Mouse (Mus musculus): ENCODE results near the gene Apoc2.

Gene Apoc2

DNA sequence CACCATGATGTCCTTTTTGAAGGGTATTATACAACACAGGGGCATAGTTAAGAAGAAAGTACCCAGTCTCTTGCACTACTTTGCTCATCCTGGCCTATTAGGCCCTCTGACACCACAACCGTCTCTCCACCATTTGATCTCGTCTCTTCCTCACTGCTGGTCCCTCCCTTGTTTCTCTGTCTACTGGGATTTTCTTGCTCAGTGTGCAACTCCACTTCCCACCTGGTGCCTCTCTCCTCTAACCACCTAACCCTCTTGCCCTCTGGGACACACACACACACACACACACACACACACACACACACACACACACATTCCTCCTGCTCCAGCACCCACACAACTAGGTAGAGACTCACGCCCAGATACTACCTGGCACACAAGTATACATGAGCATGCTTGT lies 1.2 kb upstream of the Apoc2 start:
- DNase-seq (ENCODE audit: low spot score), result no peak

DNA sequence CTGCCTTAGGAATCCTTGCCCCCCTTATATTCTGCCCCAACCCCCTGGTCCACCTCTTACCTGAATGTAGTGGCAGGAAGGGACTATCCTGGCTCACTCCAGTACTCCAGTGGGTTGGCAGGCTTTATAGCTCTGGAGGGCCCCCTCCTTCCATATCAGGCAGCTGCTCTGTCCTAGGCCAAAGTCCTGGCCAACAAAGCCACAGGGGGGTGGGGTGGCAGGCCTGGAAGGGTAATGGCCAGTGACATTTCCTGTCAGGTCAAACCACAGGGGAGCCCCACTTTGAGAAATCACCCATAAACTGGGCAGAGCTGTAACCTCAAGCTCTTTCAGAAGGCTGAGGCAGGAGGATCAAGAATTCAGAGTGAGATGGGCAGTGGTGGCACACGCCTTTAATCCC lies 1.1 kb downstream of the Apoc2 start:
- no peak for DNase-seq (ENCODE audit: low spot score)

DNA sequence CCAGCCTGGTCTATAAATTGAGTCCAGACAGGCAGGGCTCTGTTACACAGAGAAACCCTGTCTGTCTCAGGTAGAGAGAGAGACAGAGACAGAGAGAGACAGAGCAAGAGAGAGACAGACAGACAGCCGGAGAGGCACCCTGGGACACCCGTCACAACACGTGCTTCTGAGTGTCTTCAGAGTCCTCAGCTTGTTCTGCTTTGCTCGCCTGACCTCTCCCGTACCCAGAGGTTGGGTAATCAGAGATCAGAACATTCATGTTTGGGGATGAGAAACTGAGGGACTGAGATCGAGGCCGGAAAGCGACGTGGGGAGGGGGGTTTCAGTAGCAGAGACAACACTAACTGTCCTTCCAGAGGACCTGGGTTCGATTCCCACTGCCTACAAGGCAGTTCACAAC lies 1.9 kb downstream of the Apoc2 start:
- no peak for DNase-seq (ENCODE audit: low spot score)

DNA sequence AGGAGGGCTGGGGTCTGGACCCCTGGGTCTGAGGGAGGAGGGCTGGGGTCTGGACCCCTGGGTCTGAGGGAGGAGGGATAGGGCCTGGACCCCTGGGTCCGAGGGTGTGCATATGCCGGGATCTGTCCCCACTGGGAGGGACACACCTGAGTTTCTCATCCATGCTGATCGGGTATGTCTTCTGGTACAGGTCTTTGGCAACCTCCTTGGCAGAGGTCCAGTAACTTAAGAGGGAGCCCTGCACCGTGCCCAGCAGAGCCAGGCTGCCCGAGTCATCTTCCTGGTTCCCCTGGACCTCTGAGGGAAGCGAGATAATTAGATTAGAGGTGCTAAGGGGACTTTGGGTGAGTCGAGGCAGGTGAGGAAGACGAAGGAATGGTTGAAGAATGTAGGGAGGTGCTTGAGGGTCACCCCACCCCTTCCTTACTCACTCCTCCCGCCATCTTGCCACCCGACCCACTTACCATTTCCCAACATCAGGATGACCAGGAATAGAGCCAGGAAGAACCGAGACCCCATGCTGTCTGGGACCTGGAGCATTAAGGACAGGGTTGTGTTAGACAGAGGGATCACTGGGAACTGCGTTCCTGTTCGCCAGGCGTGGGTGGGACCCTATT lies 4.5 kb downstream of the Apoc2 start:
- DNase-seq (ENCODE audit: low spot score), result no peak

DNA sequence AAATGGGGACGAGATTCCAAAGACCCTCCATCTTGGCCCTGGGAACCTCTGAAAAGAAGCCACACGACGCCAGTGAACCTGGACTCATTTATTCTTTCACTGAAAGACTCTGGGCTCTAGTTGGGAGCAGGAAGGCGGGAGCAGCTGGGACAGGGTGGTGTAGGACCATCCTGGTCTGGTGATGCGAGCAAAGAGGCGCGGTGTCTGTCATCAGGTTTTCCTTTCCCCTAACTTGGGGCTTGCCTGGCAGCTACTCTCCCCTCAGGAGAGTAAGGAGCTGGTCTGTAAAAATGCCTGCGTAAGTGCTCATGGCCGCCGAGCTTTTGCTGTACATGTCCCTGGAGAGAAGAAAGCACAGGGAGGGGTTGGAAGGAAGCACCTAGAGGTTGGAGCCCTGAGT lies 6.2 kb downstream of the Apoc2 start:
- DNase-seq (ENCODE audit: low spot score), result no peak

DNA sequence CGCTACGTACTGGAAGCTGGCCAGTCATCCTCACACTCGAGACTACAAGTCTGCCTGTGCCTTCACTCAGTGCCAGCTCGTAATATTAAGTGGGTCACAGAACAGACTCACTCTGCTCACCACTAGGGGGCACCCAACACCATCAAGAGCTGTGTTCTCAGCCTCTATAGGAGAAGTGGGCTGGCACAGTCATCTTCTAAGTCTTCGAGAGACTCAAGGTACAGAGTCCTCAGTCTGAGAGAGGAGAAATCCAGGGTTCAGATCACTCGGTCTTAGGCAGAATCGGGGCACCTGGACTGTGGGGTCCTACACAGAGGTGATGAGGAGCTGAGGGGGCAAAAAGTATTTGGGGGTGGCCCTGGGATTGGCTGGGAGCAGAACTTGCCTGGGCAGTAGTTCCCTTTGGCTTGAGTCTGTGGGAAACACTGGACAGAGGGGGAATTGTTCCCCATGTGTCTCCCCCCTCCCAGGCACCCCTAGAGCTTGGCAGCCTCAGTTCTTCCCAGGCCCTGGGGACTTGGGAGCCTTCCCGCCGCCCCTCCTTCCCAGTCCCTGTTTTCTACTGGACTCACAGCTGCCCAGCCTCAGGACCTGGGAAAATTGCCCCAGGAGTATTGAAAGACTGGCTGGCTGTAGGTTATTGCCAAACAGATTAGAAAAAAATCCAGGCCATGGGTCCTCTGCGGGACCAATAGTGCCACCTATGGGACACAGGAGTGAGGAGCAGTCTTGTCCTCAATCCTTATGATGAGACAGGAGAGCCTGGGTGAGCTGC lies 8.6 kb downstream of the Apoc2 start:
- DNase-seq (ENCODE audit: low spot score), result peak; percentile 89

DNA sequence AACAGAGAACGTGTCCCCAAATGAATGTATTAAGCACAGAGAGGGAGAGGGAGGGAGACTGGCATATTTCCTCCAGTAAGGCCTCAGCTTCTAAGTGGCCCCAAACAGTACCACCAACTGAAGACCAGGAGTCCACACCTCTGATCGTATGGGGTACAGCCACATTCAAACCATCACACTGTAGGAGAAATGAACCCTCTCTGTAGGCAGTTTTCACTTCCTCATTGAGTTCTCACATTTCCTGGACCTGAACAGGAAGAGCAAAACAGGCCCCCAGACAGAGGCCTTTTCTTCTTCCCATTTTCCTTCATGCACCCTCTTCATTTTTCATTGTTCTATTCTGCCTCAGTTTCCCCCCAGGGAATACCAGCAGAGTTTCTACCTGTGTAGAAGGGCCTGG lies 10.3 kb downstream of the Apoc2 start:
- no peak for DNase-seq (ENCODE audit: low spot score)

DNA sequence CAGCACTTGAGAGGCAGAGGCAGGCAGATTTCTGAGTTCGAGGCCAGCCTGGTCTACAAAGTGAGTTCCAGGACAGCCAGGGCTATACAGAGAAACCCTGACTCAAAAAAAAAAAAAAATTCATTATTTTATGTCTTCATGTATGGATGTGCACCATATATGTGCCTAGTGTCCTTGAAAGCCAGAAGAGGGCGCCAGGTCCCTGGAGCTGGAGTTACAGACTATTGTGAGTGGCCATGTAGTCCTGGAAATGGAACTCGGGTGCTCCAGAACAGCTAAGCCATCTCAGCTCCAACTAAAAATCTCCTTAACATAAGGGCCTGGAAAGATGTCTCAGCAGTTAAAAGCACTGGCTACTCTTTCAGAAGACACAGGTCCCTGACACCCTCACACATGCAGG lies 11.0 kb downstream of the Apoc2 start:
- DNase-seq (ENCODE audit: low spot score), result peak; percentile 22

DNA sequence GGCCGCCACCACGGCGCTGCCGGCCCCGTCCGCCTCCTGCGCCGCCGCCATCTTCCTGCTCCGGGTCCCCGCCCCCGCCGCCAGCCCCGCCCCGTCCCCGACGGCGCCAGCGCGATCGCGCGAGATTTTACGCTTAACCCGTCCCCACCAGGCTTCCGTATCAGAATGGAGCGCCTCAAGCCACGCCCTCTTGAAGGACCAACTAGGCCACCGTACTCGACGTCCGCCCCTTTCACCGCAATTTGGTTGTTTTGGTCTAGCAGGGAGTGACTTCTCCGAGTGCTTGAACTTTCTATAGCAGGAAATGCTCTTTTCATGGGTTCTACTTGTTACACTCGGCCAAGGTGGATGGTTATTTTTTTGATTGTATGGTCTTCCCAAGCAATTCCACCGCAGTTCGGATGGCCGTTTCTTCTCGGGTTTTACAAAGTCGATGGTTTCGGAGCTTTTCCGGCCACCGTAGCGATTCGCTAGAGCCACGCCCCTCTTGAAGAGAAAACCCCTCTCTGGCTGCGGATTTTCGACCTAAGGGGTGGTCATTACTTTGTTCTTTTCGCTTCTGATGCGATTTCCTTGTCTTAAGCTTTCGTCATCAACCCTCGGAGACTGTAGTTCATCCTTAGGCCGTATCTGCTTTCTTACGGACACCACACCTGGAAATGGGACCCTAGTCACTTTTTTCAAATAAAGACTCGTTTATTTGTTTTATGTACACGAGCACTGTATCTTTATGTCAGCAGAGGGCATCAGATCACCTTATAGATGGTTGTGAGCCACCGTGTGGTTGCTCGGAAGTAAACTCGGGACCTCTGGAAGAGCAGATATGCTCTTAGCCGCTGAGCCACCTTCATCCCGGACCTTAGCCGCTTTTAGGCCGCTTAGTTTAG lies 12.5 kb downstream of the Apoc2 start, which contains the start of gene Clptm1:
Clptm1 (minus strand) TSS at position 79 of the 887 bp plus-strand sequence.
- peak; percentile 98 for DNase-seq (ENCODE audit: low spot score)

DNA sequence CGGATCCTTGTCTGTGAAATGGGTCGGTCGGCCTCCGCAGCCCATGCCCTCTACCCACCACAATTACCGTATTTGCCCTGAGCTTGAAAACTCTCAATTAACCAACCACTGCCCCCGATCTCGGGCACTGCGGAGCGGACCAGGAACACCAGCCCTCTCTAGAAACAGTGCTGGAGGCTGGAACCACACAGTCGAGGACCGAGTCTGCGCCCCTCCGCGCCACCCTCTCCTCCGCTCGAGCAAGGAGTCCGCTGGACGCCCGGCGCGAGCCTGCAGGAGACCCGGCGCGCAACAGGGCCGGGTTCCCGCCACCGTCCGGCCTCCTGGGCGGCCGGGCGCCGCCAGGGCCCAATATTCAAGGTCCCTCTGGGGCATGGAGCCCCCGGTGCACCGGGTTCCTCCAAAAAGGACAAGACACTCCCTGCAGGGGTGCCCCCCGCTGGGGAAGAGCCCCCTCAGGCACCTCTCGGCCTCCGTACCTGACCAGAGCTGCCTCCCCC lies 13.2 kb downstream of the Apoc2 start:
- no peak for DNase-seq (ENCODE audit: low spot score)

DNA sequence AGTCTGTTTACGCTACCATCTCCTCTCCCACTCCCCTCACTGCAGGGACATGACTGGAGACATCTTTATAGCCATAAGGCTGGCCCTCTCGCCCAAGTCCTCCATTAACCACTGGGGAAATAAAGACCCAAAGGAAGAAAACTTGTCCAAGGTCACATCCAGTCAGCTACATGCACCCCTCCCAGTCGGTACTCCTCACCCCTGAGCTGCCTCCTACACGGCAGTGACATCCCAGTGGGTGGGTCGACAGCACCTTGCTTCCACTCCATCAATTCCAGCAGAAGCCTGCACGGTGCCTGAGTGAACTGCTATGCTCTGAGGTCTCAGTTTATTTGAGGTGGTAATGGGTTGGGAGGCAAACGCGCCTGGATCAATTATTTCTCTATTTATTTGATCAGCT lies 13.8 kb downstream of the Apoc2 start:
- peak; percentile 14 for DNase-seq (ENCODE audit: low spot score)

DNA sequence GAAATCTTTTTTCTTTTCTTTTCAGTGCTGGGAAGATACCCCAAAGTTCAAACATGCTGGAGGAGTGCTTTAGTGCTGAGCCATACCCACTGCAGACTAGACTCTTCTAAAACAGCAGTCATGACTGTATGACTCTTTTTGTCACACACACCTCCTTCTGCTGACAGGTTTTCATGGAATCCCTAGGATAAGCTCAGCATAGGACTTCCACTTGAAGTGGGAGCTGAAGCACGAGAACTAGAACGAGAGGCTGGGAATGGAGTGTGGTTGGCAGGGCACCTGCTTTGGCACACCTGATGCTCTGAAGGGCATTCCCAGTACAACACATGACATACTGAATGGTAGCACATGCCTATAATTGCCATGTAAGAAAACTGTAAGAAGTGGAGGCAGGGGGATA lies 25.1 kb downstream of the Apoc2 start:
- no peak for DNase-seq (ENCODE audit: low spot score)

DNA sequence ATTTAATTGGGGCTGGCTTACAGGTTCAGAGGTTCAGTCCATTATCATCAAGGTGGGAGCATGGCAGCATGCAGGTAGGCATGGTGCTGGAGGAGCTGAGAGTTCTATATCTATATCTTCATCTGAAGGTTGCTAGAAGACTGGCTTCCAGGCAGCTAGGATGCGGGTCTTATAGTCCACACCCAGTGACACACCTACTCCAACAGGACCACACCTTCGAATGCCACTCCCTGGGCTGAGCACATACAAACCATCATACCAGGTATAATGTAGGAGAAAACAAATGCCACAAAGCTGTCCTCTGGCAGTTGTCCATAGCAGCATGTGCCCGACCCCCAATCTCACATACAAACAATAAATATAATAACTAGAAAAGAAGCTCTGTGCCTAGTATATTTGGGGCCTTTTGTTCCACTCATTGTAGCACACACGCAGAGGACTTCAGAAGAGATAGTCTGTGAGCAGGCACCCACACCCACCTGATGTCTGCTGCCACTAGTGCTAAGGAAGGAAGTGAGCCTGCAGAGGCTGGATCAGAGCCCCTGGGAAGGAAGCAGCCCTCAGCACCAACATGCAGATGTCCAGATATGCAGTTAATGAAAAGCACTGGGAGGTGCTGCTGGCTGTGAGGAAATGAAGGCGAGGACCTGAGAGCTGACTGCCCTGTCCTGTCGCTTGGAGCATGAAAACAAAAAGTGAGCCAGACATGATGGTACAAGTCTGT lies 26.5 kb downstream of the Apoc2 start:
- no peak for DNase-seq (ENCODE audit: low spot score)

DNA sequence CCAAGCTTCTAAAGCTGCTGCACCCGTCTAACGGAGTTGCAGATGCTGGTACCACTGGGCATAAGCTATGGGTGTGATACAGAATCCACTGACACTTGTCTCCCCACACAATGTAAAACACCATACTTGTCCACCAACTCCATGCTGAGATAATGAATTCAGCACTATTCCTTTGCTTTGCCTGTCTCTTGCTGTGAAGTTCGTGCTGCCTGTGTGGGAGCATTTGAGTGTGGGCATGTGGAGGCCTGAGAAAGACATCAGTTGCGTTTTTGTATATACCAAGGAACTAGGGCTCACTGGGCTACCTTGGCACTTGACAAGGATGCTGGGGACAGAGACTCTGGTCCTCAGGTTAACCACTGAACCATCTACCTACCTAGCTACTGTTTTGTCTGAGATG lies 36.5 kb downstream of the Apoc2 start:
- DNase-seq (ENCODE audit: low spot score), result no peak

DNA sequence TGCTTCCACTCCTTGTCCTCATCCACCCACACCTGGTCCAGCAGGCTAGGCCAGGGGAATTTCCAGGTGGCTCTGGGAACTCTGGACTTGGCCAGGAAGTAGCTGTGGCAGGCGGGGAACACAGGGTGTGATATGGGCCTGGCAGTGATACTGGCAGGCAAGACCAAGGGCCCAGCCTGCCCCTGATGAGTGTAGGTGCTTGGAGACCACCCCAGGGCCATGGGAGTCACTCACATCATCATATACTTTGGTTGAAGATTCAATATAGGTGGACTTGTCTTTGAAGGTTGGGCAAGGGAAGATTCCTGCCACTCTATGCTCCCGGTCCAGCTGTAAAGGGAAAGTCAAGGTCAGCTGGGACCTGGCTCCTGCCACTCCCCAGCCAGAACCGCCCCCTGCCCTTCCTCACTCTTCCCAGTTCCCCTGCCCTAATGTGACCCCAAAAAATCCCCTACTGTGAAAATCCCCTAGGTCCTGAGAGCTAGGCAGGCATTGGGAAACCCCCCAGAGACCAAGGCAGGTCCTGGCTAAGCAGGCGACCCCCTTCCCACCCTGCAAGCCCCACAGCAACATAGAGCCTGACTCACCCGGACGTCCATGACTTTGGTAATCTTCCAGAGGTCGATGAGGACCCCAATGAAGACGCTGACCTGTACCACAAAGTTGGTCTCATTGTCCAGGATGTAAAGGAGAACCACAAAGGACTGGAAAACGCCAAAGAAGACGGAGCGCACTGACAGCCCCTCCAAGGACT lies 42.5 kb downstream of the Apoc2 start:
- no peak for DNase-seq (ENCODE audit: low spot score)

DNA sequence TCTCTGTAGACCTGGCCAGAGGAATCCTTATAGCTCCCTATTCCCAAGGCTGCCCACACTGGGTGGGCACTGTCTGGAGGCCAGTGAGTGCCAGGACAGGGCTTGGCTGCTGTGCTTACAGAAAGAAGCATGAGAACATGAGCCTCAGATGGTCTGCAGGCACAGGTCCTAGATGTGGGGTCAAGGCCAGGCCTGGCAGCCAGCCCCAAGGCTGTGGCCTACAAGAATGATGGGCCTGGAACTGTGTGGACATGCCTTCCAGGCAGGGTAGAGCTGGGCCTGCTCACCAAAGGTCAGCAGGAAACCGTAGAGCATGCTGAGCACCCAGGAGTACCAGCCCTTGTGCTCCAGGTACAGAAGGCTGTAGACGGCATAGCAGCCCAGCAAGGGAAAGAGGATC lies 43.1 kb downstream of the Apoc2 start:
- no peak for DNase-seq (ENCODE audit: low spot score)

DNA sequence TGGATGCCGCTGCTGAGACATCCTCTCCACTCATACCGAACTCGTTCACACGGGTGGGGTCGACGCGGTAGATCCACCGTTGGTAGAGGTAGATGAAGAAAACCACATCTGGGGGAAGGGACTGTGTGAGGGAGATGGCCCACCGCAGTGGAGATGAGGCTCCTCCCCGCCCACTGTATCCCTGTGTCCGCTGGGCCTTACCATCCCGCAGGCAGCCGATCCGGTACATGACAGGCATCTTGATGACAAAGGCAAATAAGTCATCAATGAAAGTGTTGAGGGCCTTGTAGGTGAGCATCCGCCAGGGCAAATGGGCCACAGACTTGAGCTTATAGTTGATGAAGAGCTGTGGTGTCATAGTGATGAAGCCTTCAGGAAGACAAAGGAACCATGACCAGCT lies 43.9 kb downstream of the Apoc2 start:
- DNase-seq (ENCODE audit: low spot score), result no peak

DNA sequence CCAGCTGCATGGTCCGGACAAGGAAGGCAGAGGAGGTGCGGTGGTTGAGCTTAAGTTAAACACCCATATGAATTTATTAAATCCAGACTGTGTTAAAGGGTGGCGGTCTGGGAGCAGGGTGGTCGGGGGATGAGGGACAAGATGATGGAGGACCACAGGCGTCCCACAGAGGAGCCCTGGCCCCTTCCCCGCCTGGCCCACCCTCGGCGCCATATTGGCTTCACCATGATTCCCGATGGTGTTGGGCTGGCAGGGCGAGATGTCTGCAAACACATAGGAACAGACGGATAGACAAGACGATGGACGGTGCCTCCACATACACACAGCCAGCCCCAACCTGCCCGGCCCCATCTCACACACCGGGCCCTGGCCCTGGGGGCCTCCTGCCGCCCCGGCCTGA lies 44.5 kb downstream of the Apoc2 start:
- DNase-seq (ENCODE audit: low spot score), result no peak

DNA sequence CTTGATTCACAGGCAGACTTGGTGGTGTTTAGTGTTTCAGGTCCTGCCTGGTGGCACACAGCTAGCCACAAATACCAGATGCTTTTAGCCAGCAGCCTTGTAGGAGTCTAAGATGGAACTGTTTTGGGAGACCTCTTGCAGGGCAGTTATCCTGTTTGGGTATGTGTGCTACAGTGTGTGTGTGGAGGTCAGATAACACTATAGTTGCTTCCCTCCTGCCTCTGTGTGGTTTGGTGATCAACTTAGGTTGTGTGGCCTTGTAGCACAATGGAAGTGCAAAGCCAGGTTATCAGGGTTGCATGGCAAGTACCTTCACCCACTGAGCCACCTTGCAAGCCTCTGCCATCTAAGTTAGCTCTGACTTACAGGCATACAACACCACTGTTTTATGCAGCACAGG lies 45.0 kb downstream of the Apoc2 start:
- peak; percentile 60 for DNase-seq (ENCODE audit: low spot score)

DNA sequence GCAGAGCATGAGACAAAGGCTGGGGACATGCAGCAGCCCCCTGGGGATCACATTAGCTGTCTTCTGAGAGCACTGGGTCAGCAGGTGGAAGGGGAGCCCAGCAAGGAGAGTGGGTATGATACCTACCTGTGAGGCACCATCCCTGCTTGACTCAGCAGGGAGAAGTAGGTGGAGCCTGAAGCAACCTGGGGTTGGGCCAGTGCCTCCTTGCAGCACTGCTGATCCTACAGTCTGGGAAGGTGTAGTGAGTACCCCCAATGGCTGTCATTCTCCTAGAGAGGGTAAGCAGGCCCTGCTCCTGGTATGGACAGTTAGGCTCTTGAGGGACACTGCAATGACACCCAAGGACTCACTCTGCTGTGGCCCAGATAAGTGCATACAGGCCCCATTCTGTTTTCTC lies 45.5 kb downstream of the Apoc2 start:
- no peak for DNase-seq (ENCODE audit: low spot score)

DNA sequence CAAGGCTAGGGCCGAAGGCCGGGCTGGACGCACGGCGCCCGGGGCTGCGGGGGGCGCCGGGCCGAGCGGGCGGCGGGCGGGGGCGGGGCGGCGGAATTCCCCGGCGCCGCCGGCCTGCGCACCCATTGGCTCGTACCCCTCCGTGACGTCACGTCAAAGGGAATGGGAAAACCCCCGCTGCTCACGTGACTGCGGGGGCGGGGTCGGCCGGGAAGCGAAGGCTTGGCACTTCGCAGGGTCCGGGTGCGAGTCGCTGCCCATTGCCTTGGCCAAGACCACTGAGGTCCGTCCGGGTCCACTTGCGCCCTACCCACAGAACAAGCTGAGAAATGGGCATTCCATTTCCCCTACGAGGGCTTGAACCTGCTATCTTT lies 48.4 kb downstream of the Apoc2 start, which contains the start of gene Relb:
Relb (minus strand) TSS at position 78 of the 374 bp plus-strand sequence.
- DNase-seq (ENCODE audit: low spot score), result peak; percentile 85
